Mouse (Mus musculus): Measurements from ENCODE around the gene Fignl2. TPM values are rescaled to one million over a fixed set of nuclear protein-coding genes. Genes with fewer than 3 reads are reported as not detected.

Fignl2 gene
- total and polyA plus RNA-seq, 3 experiments: not detected

DNA sequence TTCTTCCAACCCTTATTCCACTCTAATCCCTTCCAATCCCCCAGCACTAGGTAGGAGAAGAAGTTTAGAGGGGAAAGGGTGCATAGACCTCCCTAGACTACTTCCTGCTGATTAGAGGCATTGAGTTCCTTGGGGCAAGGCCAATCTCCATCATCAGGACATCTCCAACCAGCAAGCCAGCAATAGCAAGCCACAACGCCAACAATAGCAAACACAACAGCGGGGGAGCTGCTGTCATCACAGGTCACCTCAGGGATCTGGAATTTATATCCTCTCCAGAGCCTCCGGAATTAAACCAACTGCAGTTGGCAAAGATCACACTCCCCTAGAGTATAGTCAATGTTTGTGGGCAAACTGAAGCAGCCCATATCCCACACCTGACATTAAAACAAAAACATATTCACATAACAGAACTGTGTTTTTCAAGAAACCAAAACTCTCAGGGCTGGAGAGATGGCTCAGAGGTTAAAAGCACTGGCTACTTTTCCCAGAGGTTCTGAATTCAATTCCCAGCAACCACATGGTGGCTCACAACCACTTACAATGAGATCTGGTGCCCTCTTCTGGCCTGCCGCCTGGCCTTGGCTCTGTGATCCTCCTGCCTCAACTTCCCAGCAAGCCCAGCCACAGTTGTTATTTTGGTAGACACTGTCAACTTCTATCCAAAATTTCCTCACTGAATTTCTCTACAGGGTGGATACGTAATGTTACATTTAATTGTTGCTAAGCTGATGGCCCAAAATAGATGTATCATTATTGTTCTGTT lies 29.7 kb upstream of the Fignl2 start:
- no peaks in the 10 kb centered on the region for H3K79me2 ChIP-seq (ENCODE audit: control insufficient read depth, insufficient read depth, low read length, poor library complexity)
- DNase-seq (ENCODE audit: low read depth, low spot score): peak; percentile 51
- peak; percentile 17; the same call in 1 of the 2 replicates for TF ChIP-seq RAD21 (IDR thresholded peaks at IDR 0.05; ENCODE audit: low read depth, low read length)
- no peak for TF ChIP-seq ZKSCAN1 (IDR thresholded peaks at IDR 0.05; ENCODE audit: low read depth, low read length)
- no peak for TF ChIP-seq EP300 (IDR thresholded peaks at IDR 0.05; ENCODE audit: low read depth in 1 of 2, low read length in 2 of 2)
- peak in 2 of 3 experiments; percentile 52 to 55; a peak in 4 of 6 replicates for TF ChIP-seq CTCF (IDR thresholded peaks at IDR 0.05 in 2 of 3, conservative IDR thresholded peaks at IDR 0.05 in 1 of 3; ENCODE audit: control insufficient read depth in 1 of 3, insufficient read depth in 1 of 3, low read depth in 2 of 3, low read length in 3 of 3, poor library complexity in 1 of 3, severe bottlenecking in 1 of 3)
- peak; percentile 33 for TF ChIP-seq SMC3 (IDR thresholded peaks at IDR 0.05; ENCODE audit: low read depth, low read length)
- no peak overlapping the region for H3K4me3 ChIP-seq (ENCODE audit: control insufficient read depth in 1 of 2, insufficient read depth in 1 of 2, low read depth in 2 of 2, low read length in 2 of 2)
- H3K27ac ChIP-seq (ENCODE audit: control insufficient read depth, low read depth, low read length): no peak overlapping the region
- H3K9ac ChIP-seq (ENCODE audit: control insufficient read depth, low read depth, low read length, poor library complexity, severe bottlenecking): no peak overlapping the region
- no peaks in the 10 kb centered on the region for H3K36me3 ChIP-seq (ENCODE audit: control insufficient read depth in 1 of 2, insufficient read depth in 2 of 2, low read length in 2 of 2)
- no peaks in the 10 kb centered on the region for H3K9me3 ChIP-seq (replicated peaks; ENCODE audit: insufficient read depth, low read length)
- peaks cover 2 to 7% of the 10 kb centered on the region in 2 experiments; a peak in 2 of 4 replicates for H3K27me3 ChIP-seq (ENCODE audit: control insufficient read depth in 1 of 2, insufficient read depth in 2 of 2, low read length in 2 of 2)
- H3K4me1 ChIP-seq (ENCODE audit: control insufficient read depth in 1 of 2, insufficient read depth in 2 of 2, low read length in 2 of 2): no peaks in the 10 kb centered on the region

DNA sequence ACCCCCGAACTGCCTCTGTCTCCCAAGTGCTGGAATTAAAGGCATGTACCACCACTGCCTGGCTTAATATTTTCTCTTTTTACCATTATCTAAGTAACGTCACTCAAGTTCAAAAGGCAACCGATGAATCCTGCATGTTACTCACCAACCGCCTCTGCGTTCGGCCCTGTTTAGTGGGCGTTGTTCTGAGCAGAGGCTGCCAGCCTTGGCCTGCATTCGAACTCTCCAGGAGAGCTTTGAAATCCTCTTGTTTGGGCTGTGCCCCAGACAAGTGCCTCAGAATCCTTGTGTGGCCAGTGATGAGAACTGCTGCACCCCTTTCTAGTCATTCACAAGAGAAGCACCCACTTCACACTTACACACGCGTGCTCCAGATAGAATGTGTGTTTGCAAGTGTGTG lies 27.6 kb upstream of the Fignl2 start:
- Histone ChIP-seq H3K27ac (ENCODE audit: control insufficient read depth, low read depth, low read length) (no peak overlapping the region), H3K27me3 (ENCODE audit: control insufficient read depth in 1 of 2, insufficient read depth in 2 of 2, low read length in 2 of 2) (peaks cover 2 to 6% of the 10 kb centered on the region in 2 experiments; a peak in 2 of 4 replicates), H3K9ac (ENCODE audit: control insufficient read depth, low read depth, low read length, poor library complexity, severe bottlenecking) (no peak overlapping the region), H3K4me1 (ENCODE audit: control insufficient read depth in 1 of 2, insufficient read depth in 2 of 2, low read length in 2 of 2) (no peaks in the 10 kb centered on the region), H3K4me3 (ENCODE audit: control insufficient read depth in 1 of 2, insufficient read depth in 1 of 2, low read depth in 2 of 2, low read length in 2 of 2) (no peak overlapping the region; a peak in 1 of 4 replicates), H3K79me2 (ENCODE audit: control insufficient read depth, insufficient read depth, low read length, poor library complexity) (no peaks in the 10 kb centered on the region), H3K9me3 (replicated peaks; ENCODE audit: insufficient read depth, low read length) (no peaks in the 10 kb centered on the region), H3K36me3 (ENCODE audit: control insufficient read depth in 1 of 2, insufficient read depth in 2 of 2, low read length in 2 of 2) (no peaks in the 10 kb centered on the region)
- DNase-seq (ENCODE audit: low read depth, low spot score): no peak
- TF ChIP-seq CHD1 (IDR thresholded peaks at IDR 0.05; ENCODE audit: low read depth, low read length) (no peak), RCOR1 (IDR thresholded peaks at IDR 0.05; ENCODE audit: low read depth, low read length) (no peak)

DNA sequence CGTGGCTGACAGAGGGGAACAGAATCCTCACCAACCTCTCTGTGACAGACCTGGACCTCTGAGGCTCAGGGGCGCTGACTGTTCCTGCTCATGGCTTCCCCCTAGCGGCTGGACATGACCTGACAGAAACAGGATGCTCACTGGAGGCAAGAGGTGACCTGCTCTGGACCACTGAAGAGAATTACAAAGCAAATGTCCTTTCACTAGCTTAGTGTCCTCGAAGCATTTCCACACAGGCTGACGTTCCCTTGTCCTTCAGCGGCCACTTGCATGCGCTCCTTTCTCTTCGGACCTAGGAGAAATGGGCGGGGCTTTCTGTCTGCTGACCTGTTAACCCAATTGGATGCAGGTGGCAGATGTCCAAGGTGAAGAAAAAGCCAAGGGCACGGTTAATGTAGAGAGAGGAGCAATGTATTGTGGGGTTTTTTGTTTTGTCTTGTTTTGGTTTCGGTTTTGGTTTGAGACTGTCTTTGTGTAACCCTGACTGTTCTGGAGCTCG lies 27.2 kb upstream of the Fignl2 start:
- Histone ChIP-seq H3K9me3 (replicated peaks; ENCODE audit: insufficient read depth, low read length) (no peaks in the 10 kb centered on the region), H3K27ac (ENCODE audit: control insufficient read depth, low read depth, low read length) (no peak overlapping the region), H3K4me1 (ENCODE audit: control insufficient read depth in 1 of 2, insufficient read depth in 2 of 2, low read length in 2 of 2) (no peaks in the 10 kb centered on the region), H3K36me3 (ENCODE audit: control insufficient read depth in 1 of 2, insufficient read depth in 2 of 2, low read length in 2 of 2) (no peaks in the 10 kb centered on the region), H3K9ac (ENCODE audit: control insufficient read depth, low read depth, low read length, poor library complexity, severe bottlenecking) (no peak overlapping the region), H3K79me2 (ENCODE audit: control insufficient read depth, insufficient read depth, low read length, poor library complexity) (no peaks in the 10 kb centered on the region), H3K27me3 (ENCODE audit: control insufficient read depth in 1 of 2, insufficient read depth in 2 of 2, low read length in 2 of 2) (peaks cover 2 to 6% of the 10 kb centered on the region in 2 experiments; a peak in 2 of 4 replicates), H3K4me3 (ENCODE audit: control insufficient read depth in 1 of 2, insufficient read depth in 1 of 2, low read depth in 2 of 2, low read length in 2 of 2) (no peak overlapping the region; a peak in 1 of 4 replicates)
- peak; percentile 77 for DNase-seq (ENCODE audit: low read depth, low spot score)
- TF ChIP-seq NRF1 (IDR thresholded peaks at IDR 0.05; ENCODE audit: insufficient read depth, low read depth, low read length, poor library complexity, severe bottlenecking) (no peak), ZMIZ1 (IDR thresholded peaks at IDR 0.05; ENCODE audit: low read depth, low read length) (no peak), CTCF (IDR thresholded peaks at IDR 0.05 in 2 of 3, conservative IDR thresholded peaks at IDR 0.05 in 1 of 3; ENCODE audit: control insufficient read depth in 1 of 3, insufficient read depth in 1 of 3, low read depth in 2 of 3, low read length in 3 of 3, poor library complexity in 1 of 3, severe bottlenecking in 1 of 3) (peak; percentile 91 to 99 (median 98)), POLR2AphosphoS2 (IDR thresholded peaks at IDR 0.05; ENCODE audit: low read length) (no peak), ZC3H11A (IDR thresholded peaks at IDR 0.05; ENCODE audit: low read depth, low read length) (peak; percentile 51), POLR2AphosphoS5 (IDR thresholded peaks at IDR 0.05; ENCODE audit: borderline replicate concordance, low read depth, low read length) (no peak), RAD21 (IDR thresholded peaks at IDR 0.05; ENCODE audit: low read depth, low read length) (peak; percentile 58), RCOR1 (IDR thresholded peaks at IDR 0.05; ENCODE audit: low read depth, low read length) (no peak), SMC3 (IDR thresholded peaks at IDR 0.05; ENCODE audit: low read depth, low read length) (peak; percentile 82), CHD2 (IDR thresholded peaks at IDR 0.05; ENCODE audit: low read length) (no peak)

Data from MEL (cell line).